Mouse (Mus musculus): Measurements from ENCODE around the gene Olfr945. TPM values are rescaled to one million over a fixed set of nuclear protein-coding genes. Genes with fewer than 3 reads are reported as not detected.

Gene Olfr945
- polyA plus RNA-seq (2015; fragmentation: Nextera tagmentation; extraction: Ambion mirVana), result not detected in 2 replicates

- no peak for ATAC-seq (ENCODE audit: low read depth)
- H3K9me3 ChIP-seq (replicated peaks; ENCODE audit: control insufficient read depth, low read length), result no peaks in the 10 kb centered on the region
- 66% methylated on average over 3 of the region's 3 CpGs for WGBS (ENCODE audit: insufficient replicate concordance)
Measured at GRCm38 (mm10) chr9:39276718-39277117, at the start of gene Olfr945. Gene Olfr945 (minus strand): TSS chr9:39276818.

GRCm38 (mm10) chr9:39325945-39326344, 49.3 kb upstream of the Olfr945 start, which contains the start of gene Olfr948:
Gene Olfr948 (minus strand): TSS chr9:39326045.
- no peak within 1 kb of the TSS for H3K4me2 ChIP-seq (ENCODE audit: low read depth, low read length)

More at GRCm38 (mm10) chr9:39276718-39277117, at the start of gene Olfr945:
- Histone ChIP-seq H3K4me3 (ENCODE audit: low read depth, low read length) (no peak within 1 kb of the TSS), H3K4me2 (ENCODE audit: low read depth, low read length) (no peak within 1 kb of the TSS), H3K9ac (ENCODE audit: low read depth, low read length) (no peak within 1 kb of the TSS), H3K4me1 (ENCODE audit: control insufficient read depth, low read depth, low read length) (no peaks in the 10 kb centered on the region), H3K36me3 (ENCODE audit: control insufficient read depth, insufficient read depth) (no peaks in the 10 kb centered on the region), H3K27me3 (ENCODE audit: control insufficient read depth, insufficient read depth, low read depth, low read length) (no peaks in the 10 kb centered on the region), H3K27ac (ENCODE audit: low read length) (no peak within 1 kb of the TSS)

GRCm38 (mm10) chr9:39287136-39287535, 10.5 kb upstream of the Olfr945 start:
- H3K9ac ChIP-seq (ENCODE audit: low read depth, low read length), result no peak overlapping the region
- WGBS (ENCODE audit: insufficient replicate concordance), result 45% methylated on average over 2 of the region's 2 CpGs
- no peaks in the 10 kb centered on the region for H3K27me3 ChIP-seq (ENCODE audit: control insufficient read depth, insufficient read depth, low read depth, low read length)
- no peak for ATAC-seq (ENCODE audit: low read depth)
- no peak overlapping the region for H3K4me3 ChIP-seq (ENCODE audit: low read depth, low read length)
- H3K27ac ChIP-seq (ENCODE audit: low read length), result no peak overlapping the region
- no peaks in the 10 kb centered on the region for H3K9me3 ChIP-seq (replicated peaks; ENCODE audit: control insufficient read depth, low read length)
- no peak overlapping the region for H3K4me2 ChIP-seq (ENCODE audit: low read depth, low read length)
- H3K4me1 ChIP-seq (ENCODE audit: control insufficient read depth, low read depth, low read length), result no peaks in the 10 kb centered on the region
- H3K36me3 ChIP-seq (ENCODE audit: control insufficient read depth, insufficient read depth), result no peaks in the 10 kb centered on the region

More at GRCm38 (mm10) chr9:39325945-39326344, 49.3 kb upstream of the Olfr945 start, which contains the start of gene Olfr948:
- ATAC-seq (ENCODE audit: low read depth), result no peak
- Histone ChIP-seq H3K9me3 (replicated peaks; ENCODE audit: control insufficient read depth, low read length) (no peaks in the 10 kb centered on the region), H3K4me3 (ENCODE audit: low read depth, low read length) (no peak within 1 kb of the TSS), H3K9ac (ENCODE audit: low read depth, low read length) (no peak within 1 kb of the TSS), H3K36me3 (ENCODE audit: control insufficient read depth, insufficient read depth) (no peaks in the 10 kb centered on the region), H3K4me1 (ENCODE audit: control insufficient read depth, low read depth, low read length) (no peaks in the 10 kb centered on the region), H3K27ac (ENCODE audit: low read length) (no peak within 1 kb of the TSS), H3K27me3 (ENCODE audit: control insufficient read depth, insufficient read depth, low read depth, low read length) (no peaks in the 10 kb centered on the region)

GRCm38 (mm10) chr9:39249894-39250293, 26.7 kb downstream of the Olfr945 start, which contains the start of gene Olfr1537:
Gene Olfr1537 (minus strand): TSS chr9:39249994.
- Histone ChIP-seq H3K4me1 (ENCODE audit: control insufficient read depth, low read depth, low read length) (no peaks in the 10 kb centered on the region), H3K4me3 (ENCODE audit: low read depth, low read length) (no peak within 1 kb of the TSS), H3K9me3 (replicated peaks; ENCODE audit: control insufficient read depth, low read length) (no peaks in the 10 kb centered on the region), H3K9ac (ENCODE audit: low read depth, low read length) (no peak within 1 kb of the TSS), H3K27me3 (ENCODE audit: control insufficient read depth, insufficient read depth, low read depth, low read length) (no peaks in the 10 kb centered on the region), H3K27ac (ENCODE audit: low read length) (no peak within 1 kb of the TSS), H3K36me3 (ENCODE audit: control insufficient read depth, insufficient read depth) (no peaks in the 10 kb centered on the region), H3K4me2 (ENCODE audit: low read depth, low read length) (no peak within 1 kb of the TSS)
- ATAC-seq (ENCODE audit: low read depth), result no peak
- WGBS (ENCODE audit: insufficient replicate concordance), result 60% methylated on average over 1 of the region's 1 CpGs

Other genes starting within 250 kb of the Olfr945 start
- gene Olfr937, start 211.9 kb downstream of the Olfr945 start, polyA plus RNA-seq (2015; fragmentation: Nextera tagmentation; extraction: Ambion mirVana), result not detected in 2 replicates
- not detected in 2 replicates for gene Olfr938, start 197.9 kb downstream of the Olfr945 start, polyA plus RNA-seq (2015; fragmentation: Nextera tagmentation; extraction: Ambion mirVana)
- not detected in 2 replicates for gene Olfr27, start 148.7 kb downstream of the Olfr945 start, polyA plus RNA-seq (2015; fragmentation: Nextera tagmentation; extraction: Ambion mirVana)
- gene Olfr943, start 110.5 kb downstream of the Olfr945 start, polyA plus RNA-seq (2015; fragmentation: Nextera tagmentation; extraction: Ambion mirVana), result not detected in 2 replicates
- gene Olfr944, start 74.9 kb downstream of the Olfr945 start, polyA plus RNA-seq (2015; fragmentation: Nextera tagmentation; extraction: Ambion mirVana), result not detected in 2 replicates
- gene Olfr1537, start 26.8 kb downstream of the Olfr945 start, polyA plus RNA-seq (2015; fragmentation: Nextera tagmentation; extraction: Ambion mirVana), result not detected in 2 replicates
- not detected in 2 replicates for gene Olfr948, start 49.2 kb upstream of the Olfr945 start, polyA plus RNA-seq (2015; fragmentation: Nextera tagmentation; extraction: Ambion mirVana)
- gene Olfr951, start 110.6 kb upstream of the Olfr945 start, polyA plus RNA-seq (2015; fragmentation: Nextera tagmentation; extraction: Ambion mirVana), result not detected in 2 replicates
- not detected in 2 replicates for gene Olfr952, start 150.3 kb upstream of the Olfr945 start, polyA plus RNA-seq (2015; fragmentation: Nextera tagmentation; extraction: Ambion mirVana)
- not detected in 2 replicates for gene Olfr954, start 179.9 kb upstream of the Olfr945 start, polyA plus RNA-seq (2015; fragmentation: Nextera tagmentation; extraction: Ambion mirVana)
- gene Olfr955, start 195.1 kb upstream of the Olfr945 start, polyA plus RNA-seq (2015; fragmentation: Nextera tagmentation; extraction: Ambion mirVana), result not detected in 2 replicates
- gene Olfr44, start 217.2 kb upstream of the Olfr945 start, polyA plus RNA-seq (2015; fragmentation: Nextera tagmentation; extraction: Ambion mirVana), result not detected in 2 replicates
- gene Olfr957, start 239.0 kb upstream of the Olfr945 start, polyA plus RNA-seq (2015; fragmentation: Nextera tagmentation; extraction: Ambion mirVana), result not detected in 2 replicates